Mouse (Mus musculus) hindbrain, embryonic 15.5 days (tissue): Measurements from ENCODE around the gene Dnah11. TPM values are rescaled to one million over a fixed set of nuclear protein-coding genes. Genes with fewer than 3 reads are reported as not detected.

Experiments used
- ATAC-seq: fragments of 200-750 bp; cut with Nextera tagmentation; 2 replicates; pipeline ENCODE4 v1.8.0; 2017; ENCODE audit warnings: low read depth, moderate number of reproducible peaks, moderate TSS enrichment; ENCODE audit not compliant: low FRiP score
- H3K27ac ChIP-seq: fragments of 300-500 bp; sonication (generic); replicated peaks from 2 replicates; pipeline ENCODE4 v1.5.1; 2015; ENCODE audit warnings: mild to moderate bottlenecking, inconsistent platforms
- H3K27me3 ChIP-seq: fragments of 300-500 bp; sonication (generic); 2 replicates; pipeline ENCODE4 v1.6.1; 2015; ENCODE audit warnings: control low read depth, inconsistent platforms
- H3K36me3 ChIP-seq: fragments of 300-500 bp; sonication (generic); 2 replicates; pipeline ENCODE4 v1.6.1; 2015; ENCODE audit warnings: control low read depth, inconsistent platforms
- H3K4me1 ChIP-seq: fragments of 300-500 bp; sonication (generic); replicated peaks from 2 replicates; pipeline ENCODE4 v1.6.1; 2015; ENCODE audit warnings: control low read depth, inconsistent platforms
- H3K4me2 ChIP-seq: fragments of 300-500 bp; sonication (generic); 2 replicates; pipeline ENCODE4 v1.6.1; 2015; ENCODE audit warnings: moderate library complexity, mild to moderate bottlenecking, inconsistent platforms
- H3K4me3 ChIP-seq: fragments of 300-500 bp; sonication (generic); 2 replicates; pipeline ENCODE4 v1.5.1; 2015; ENCODE audit warnings: mild to moderate bottlenecking, inconsistent platforms
- H3K9ac ChIP-seq: fragments of 300-500 bp; sonication (generic); 2 replicates; pipeline ENCODE4 v1.6.1; 2015; ENCODE audit warnings: inconsistent platforms
- H3K9me3 ChIP-seq: fragments of 300-500 bp; sonication (generic); 2 replicates; pipeline ENCODE4 v1.6.1; 2016; ENCODE audit warnings: control low read depth, inconsistent platforms
- WGBS: fragments of 180-500 bp; shearing (Covaris S2); methylation state at CpG from one replicate; pipeline ENCODE4 v1.1.7; 2015; 5-methylcytosine and 5-hydroxymethylcytosine counted together
- polyA plus RNA-seq: library from polyadenylated mRNA; unstranded; fragments of >200 nt; fragmentation: Nextera tagmentation; extraction: Ambion mirVana; gene quantifications from 2 replicates; pipeline ENCODE4 v1.2.1, GENCODE M21; 2015

The Dnah11 gene
- polyA plus RNA-seq: 0.20 and 0.27 TPM in 2 replicates

- WGBS: under 1% methylated on average over 47 of the region's 47 CpGs
- Histone ChIP-seq H3K4me1 (peaks cover 12% of the 10 kb centered on the region), H3K27me3 (peaks cover 41% of the 10 kb centered on the region), H3K27ac (no peak within 1 kb of the TSS), H3K36me3 (no peaks in the 10 kb centered on the region), H3K9me3 (no peaks in the 10 kb centered on the region), H3K9ac (peak within 1 kb of the TSS; percentile 24), H3K4me3 (peak within 1 kb of the TSS; percentile 46), H3K4me2 (peak within 1 kb of the TSS; percentile 96)
- ATAC-seq: peak; percentile 94
Measured at GRCm38 (mm10) chr12:118198386-118199093, at the start of gene Dnah11. Dnah11 (minus strand) TSS chr12:118199043.

GRCm38 (mm10) chr12:118221182-118221581 is 22.3 kb upstream of the Dnah11 start:
- no peak for ATAC-seq
- H3K4me3 ChIP-seq: no peak overlapping the region
- H3K9me3 ChIP-seq: no peaks in the 10 kb centered on the region
- H3K27me3 ChIP-seq: no peaks in the 10 kb centered on the region
- no peak overlapping the region for H3K4me2 ChIP-seq
- H3K4me1 ChIP-seq: no peaks in the 10 kb centered on the region
- no peak overlapping the region for H3K9ac ChIP-seq
- no peaks in the 10 kb centered on the region for H3K36me3 ChIP-seq
- 50% methylated on average over 3 of the region's 3 CpGs for WGBS
- H3K27ac ChIP-seq: no peak overlapping the region

DNA sequence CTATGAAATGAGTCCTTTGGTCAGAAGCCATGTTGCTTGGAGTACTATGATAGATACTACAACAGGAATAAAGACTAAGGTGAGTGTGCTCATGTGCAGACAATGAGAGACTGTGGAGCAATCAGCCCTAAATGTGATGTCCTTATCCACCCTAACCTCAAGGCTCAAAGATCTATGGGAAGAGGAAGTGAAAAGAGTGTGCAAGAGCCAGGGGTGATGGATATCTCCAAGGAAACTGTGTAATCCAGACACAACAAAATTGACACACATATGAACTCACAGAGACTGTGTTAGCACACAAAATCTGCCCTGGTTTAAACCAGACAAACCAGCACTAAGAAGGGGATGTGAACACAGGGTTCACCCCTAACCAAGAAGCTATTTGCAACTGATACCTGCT is 21.2 kb upstream of the Dnah11 start:
- H3K4me3 ChIP-seq: no peak overlapping the region
- H3K9me3 ChIP-seq: no peaks in the 10 kb centered on the region
- no peak for ATAC-seq
- H3K4me2 ChIP-seq: no peak overlapping the region
- H3K4me1 ChIP-seq: no peaks in the 10 kb centered on the region
- no peaks in the 10 kb centered on the region for H3K36me3 ChIP-seq
- no peak overlapping the region for H3K27ac ChIP-seq
- H3K27me3 ChIP-seq: no peaks in the 10 kb centered on the region
- H3K9ac ChIP-seq: no peak overlapping the region

- H3K9me3 ChIP-seq: no peaks in the 10 kb centered on the region
- no peaks in the 10 kb centered on the region for H3K36me3 ChIP-seq
- WGBS: 90% methylated on average over 2 of the region's 2 CpGs
- no peak for ATAC-seq
- H3K4me2 ChIP-seq: no peak overlapping the region
- H3K27ac ChIP-seq: no peak overlapping the region
- H3K27me3 ChIP-seq: no peaks in the 10 kb centered on the region
- no peak overlapping the region for H3K9ac ChIP-seq
- H3K4me1 ChIP-seq: no peaks in the 10 kb centered on the region
- no peak overlapping the region for H3K4me3 ChIP-seq
Measured at GRCm38 (mm10) chr12:118212163-118212562, 13.3 kb upstream of the Dnah11 start.

GRCm38 (mm10) chr12:118196583-118196982 is 2.3 kb downstream of the Dnah11 start:
- Histone ChIP-seq H3K4me1 (peaks cover 12% of the 10 kb centered on the region), H3K9me3 (no peaks in the 10 kb centered on the region), H3K9ac (no peak overlapping the region), H3K36me3 (no peaks in the 10 kb centered on the region), H3K27ac (no peak overlapping the region), H3K27me3 (peaks cover 41% of the 10 kb centered on the region), H3K4me3 (no peak overlapping the region), H3K4me2 (no peak overlapping the region)
- 60% methylated on average over 2 of the region's 2 CpGs for WGBS
- ATAC-seq: no peak

DNA sequence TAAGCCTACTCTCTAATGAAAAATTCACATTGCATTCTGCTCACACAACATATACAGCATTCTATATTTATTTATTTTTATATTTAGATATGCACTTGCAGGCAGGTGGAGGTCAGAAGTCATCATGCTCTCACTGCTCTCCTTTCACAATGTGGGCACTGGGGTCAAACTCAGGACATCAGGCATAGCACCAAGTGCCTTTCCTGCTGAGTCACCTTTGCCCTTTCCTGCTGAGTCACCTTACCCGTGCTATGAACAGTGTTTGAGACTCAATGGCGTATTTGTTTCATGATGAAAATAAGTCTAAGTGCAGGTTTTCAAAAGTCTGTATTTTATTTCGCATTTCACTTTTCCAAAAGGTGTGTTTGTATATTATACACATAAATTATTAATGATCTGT is 9.3 kb downstream of the Dnah11 start:
- Histone ChIP-seq H3K4me2 (no peak overlapping the region), H3K9ac (no peak overlapping the region), H3K9me3 (no peaks in the 10 kb centered on the region), H3K4me1 (peaks cover 6% of the 10 kb centered on the region; the same call in 1 of the 2 replicates), H3K27ac (no peak overlapping the region), H3K27me3 (peaks cover 4% of the 10 kb centered on the region; the same call in 1 of the 2 replicates), H3K36me3 (no peaks in the 10 kb centered on the region), H3K4me3 (no peak overlapping the region)
- WGBS: 65% methylated on average over 3 of the region's 3 CpGs
- no peak for ATAC-seq

- H3K27ac ChIP-seq: no peak overlapping the region
- no peak overlapping the region for H3K9ac ChIP-seq
- no peak for ATAC-seq
- no peak overlapping the region for H3K4me3 ChIP-seq
- 49% methylated on average over 2 of the region's 2 CpGs for WGBS
- H3K9me3 ChIP-seq: no peaks in the 10 kb centered on the region
- peaks cover 4% of the 10 kb centered on the region; the same call in 1 of the 2 replicates for H3K27me3 ChIP-seq
- H3K4me1 ChIP-seq: peaks cover 6% of the 10 kb centered on the region; the same call in 1 of the 2 replicates
- H3K36me3 ChIP-seq: no peaks in the 10 kb centered on the region
- H3K4me2 ChIP-seq: no peak overlapping the region
Measured at GRCm38 (mm10) chr12:118187663-118188062, 11.2 kb downstream of the Dnah11 start.

DNA sequence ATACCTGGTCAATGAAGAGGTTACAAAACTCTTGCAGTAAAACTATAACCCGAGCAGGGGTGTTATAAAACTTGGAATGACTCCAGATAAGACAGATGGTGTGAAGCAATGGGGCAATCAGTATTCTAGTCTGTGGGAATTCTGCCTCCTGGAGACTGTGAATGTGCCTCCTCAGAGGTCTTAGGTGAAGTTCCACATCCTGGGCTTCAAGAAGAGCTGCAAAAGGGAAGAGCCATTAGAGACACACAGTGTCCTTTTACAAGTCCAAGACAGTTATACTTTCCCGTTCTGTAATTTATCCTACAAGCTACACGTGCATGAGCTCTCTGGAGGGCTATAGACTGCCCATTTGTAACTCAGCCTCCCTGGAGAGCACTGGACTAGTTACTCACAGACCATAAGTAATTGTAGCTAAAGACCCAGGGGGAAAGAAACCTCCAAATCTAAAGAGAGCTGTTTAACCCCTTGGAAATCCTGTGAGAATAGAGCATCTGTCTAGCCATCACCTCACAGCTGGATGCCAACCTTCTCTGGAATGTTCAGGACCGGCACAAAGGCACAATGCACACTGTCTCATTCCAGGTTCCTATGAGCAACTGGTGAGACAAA is 11.9 kb downstream of the Dnah11 start:
- H3K36me3 ChIP-seq: no peaks in the 10 kb centered on the region
- peaks cover 4% of the 10 kb centered on the region; the same call in 1 of the 2 replicates for H3K27me3 ChIP-seq
- ATAC-seq: no peak
- no peak overlapping the region for H3K4me2 ChIP-seq
- H3K4me3 ChIP-seq: no peak overlapping the region
- H3K4me1 ChIP-seq: peaks cover 6% of the 10 kb centered on the region; the same call in 1 of the 2 replicates
- 10% methylated on average over 4 of the region's 4 CpGs for WGBS
- no peak overlapping the region for H3K27ac ChIP-seq
- no peak overlapping the region for H3K9ac ChIP-seq
- no peaks in the 10 kb centered on the region for H3K9me3 ChIP-seq

DNA sequence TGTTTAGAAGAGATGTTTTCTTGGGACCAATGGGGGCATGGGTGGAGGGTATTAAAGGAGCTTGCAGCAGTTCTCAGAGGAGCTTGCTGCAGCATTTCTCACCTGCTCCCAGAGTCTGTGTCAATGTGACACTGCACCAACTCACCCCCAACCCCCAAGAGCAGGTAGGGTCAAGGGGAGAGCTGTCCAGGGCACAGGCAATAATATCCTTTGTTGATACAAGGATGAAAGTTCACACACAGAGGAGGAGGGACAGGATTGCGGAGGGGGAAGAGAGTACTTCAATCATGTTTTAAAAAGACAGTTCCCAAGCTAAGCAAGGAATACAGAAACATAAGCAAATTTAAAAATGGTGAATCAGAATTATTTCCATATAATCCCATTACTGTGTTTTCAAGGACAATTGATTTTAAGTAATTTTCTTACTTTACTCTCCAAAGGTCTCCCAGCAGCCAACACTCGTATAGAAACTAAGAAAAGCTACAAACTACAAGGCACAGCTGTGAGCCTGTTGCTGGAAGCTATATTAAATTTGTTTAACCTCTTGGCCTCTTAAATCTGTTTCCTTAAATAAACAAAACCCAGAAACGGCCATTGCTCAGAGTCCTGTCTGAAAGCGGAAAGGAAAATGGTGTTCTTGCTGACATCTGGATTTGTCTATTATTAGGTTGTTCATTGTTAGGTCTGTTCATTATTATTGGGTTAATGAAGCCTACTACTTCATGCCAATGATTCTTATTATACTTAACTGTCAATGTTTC is 12.5 kb downstream of the Dnah11 start:
- no peak overlapping the region for H3K9ac ChIP-seq
- no peak overlapping the region for H3K4me3 ChIP-seq
- H3K9me3 ChIP-seq: no peaks in the 10 kb centered on the region
- H3K4me1 ChIP-seq: peaks cover 6% of the 10 kb centered on the region; the same call in 1 of the 2 replicates
- WGBS: 39% methylated on average over 4 of the region's 4 CpGs
- no peaks in the 10 kb centered on the region for H3K36me3 ChIP-seq
- H3K27ac ChIP-seq: no peak overlapping the region
- ATAC-seq: no peak
- H3K4me2 ChIP-seq: no peak overlapping the region
- peaks cover 4% of the 10 kb centered on the region; the same call in 1 of the 2 replicates for H3K27me3 ChIP-seq

GRCm38 (mm10) chr12:118184731-118185130 is 14.1 kb downstream of the Dnah11 start:
- ATAC-seq: no peak
- no peaks in the 10 kb centered on the region for H3K9me3 ChIP-seq
- WGBS: 88% methylated on average over 1 of the region's 1 CpGs

GRCm38 (mm10) chr12:118177756-118178155 is 21.1 kb downstream of the Dnah11 start:
- Histone ChIP-seq H3K4me1 (no peaks in the 10 kb centered on the region), H3K9me3 (no peaks in the 10 kb centered on the region), H3K4me2 (no peak overlapping the region), H3K36me3 (no peaks in the 10 kb centered on the region), H3K27ac (no peak overlapping the region), H3K27me3 (no peaks in the 10 kb centered on the region), H3K4me3 (no peak overlapping the region), H3K9ac (no peak overlapping the region)
- ATAC-seq: no peak
- WGBS: 94% methylated on average over 5 of the region's 5 CpGs

More at GRCm38 (mm10) chr12:118184731-118185130, 14.1 kb downstream of the Dnah11 start:
- no peak overlapping the region for H3K9ac ChIP-seq
- H3K27me3 ChIP-seq: peaks cover 4% of the 10 kb centered on the region; the same call in 1 of the 2 replicates
- H3K36me3 ChIP-seq: no peaks in the 10 kb centered on the region
- peaks cover 6% of the 10 kb centered on the region; the same call in 1 of the 2 replicates for H3K4me1 ChIP-seq
- no peak overlapping the region for H3K27ac ChIP-seq
- no peak overlapping the region for H3K4me2 ChIP-seq
- H3K4me3 ChIP-seq: no peak overlapping the region

DNA sequence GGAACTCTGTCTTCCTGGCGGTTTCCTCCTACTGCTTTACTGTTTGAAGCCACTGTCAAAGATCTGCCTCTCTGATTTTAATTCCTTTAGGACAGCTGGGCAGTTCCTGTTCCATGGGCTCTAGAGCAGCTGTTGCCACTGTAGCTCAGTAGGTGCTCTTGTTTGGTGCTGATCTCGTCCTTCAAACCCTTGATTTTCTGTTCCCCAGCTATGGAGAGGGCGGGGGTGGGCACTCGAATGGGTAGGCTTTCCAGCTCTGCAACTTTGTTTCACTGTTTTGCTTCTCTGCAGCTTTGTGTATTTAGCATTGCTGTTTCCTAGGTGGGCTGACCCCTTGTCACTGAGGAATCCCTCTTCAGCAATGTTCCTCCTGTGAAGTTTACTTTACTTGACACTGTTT is 34.1 kb downstream of the Dnah11 start:
- 33% methylated on average over 4 of the region's 4 CpGs for WGBS
- no peak for ATAC-seq
- Histone ChIP-seq H3K4me1 (no peaks in the 10 kb centered on the region), H3K27me3 (no peaks in the 10 kb centered on the region), H3K9me3 (no peaks in the 10 kb centered on the region), H3K27ac (no peak overlapping the region), H3K4me3 (no peak overlapping the region), H3K9ac (no peak overlapping the region), H3K4me2 (no peak overlapping the region), H3K36me3 (no peaks in the 10 kb centered on the region)
